ENCODE assay signal across 8 mouse cellular contexts in genomic region chr11:87736647-87737134, GRCm38 (mm10). TPM values are rescaled to one million over a fixed set of nuclear protein-coding genes. Genes with fewer than 3 reads are reported as not detected.
DNase-seq lines count a peak whose midpoint lies in the region; ATAC-seq and TF ChIP-seq lines count a peak whose summit lies in the region.

No protein-coding gene starts in this region.

- peak overlapping the region; percentile 43 for H3K9ac ChIP-seq in hindbrain, postnatal 0 days (replicated peaks; ENCODE audit: low read length)
- peak overlapping the region; percentile 72 for H3K9ac ChIP-seq in limb, embryonic 11.5 days (ENCODE audit: low read length)

- H3K4me1 ChIP-seq in hindbrain, postnatal 0 days (ENCODE audit: insufficient read depth, low read length): peaks cover 8% of the 10 kb centered on the region
- peaks cover 9% of the 10 kb centered on the region for H3K4me1 ChIP-seq in limb, embryonic 11.5 days (ENCODE audit: control insufficient read depth, insufficient read depth, low read length)

- H3K27ac ChIP-seq in gastrocnemius, adult 2 months: peak overlapping the region; percentile 95
- peak overlapping the region; percentile 79 for H3K27ac ChIP-seq in hindbrain, postnatal 0 days
- peak overlapping the region; percentile 59 for H3K27ac ChIP-seq in limb, embryonic 11.5 days (replicated peaks; ENCODE audit: low read depth, low read length)

- intact Hi-C loops in gastrocnemius, adult 2 months (cut with DNase I): loop anchor here (5.0 kb wide), 3 partner anchors 74 to 144 kb away; partner anchors contain the start of genes Mks1, Mtmr4 and Rnf43

- TF ChIP-seq CTCF in gastrocnemius, adult 2 months (IDR thresholded peaks at IDR 0.05): no peak
- TF ChIP-seq CTCF in hindbrain, postnatal 0 days (IDR thresholded peaks at IDR 0.05; ENCODE audit: low read depth): no peak

- H3K36me3 ChIP-seq in hindbrain, postnatal 0 days (ENCODE audit: insufficient read depth, low read length): peaks cover 4% of the 10 kb centered on the region
- H3K36me3 ChIP-seq in limb, embryonic 11.5 days (ENCODE audit: control insufficient read depth, insufficient read depth, low read length): 0 out of 2 replicates have a peak, but pooled peaks cover 3% of the 10 kb centered on the region

- peak; percentile 59 for DNase-seq in adipocyte (ENCODE audit: low spot score)
- peak; percentile 59 for DNase-seq in embryo, embryonic 10 days (ENCODE audit: low spot score)
- DNase-seq in gastrocnemius, adult 2 months: peak; percentile 53
- peak; percentile 60 for DNase-seq in hindbrain, postnatal 0 days (ENCODE audit: low spot score)
- peak; percentile 77 for DNase-seq in limb, embryonic 11.5 days (ENCODE audit: low spot score)
- DNase-seq in mesoderm, embryonic 11.5 days (ENCODE audit: low read depth, low spot score): peak; percentile 74
- peak; percentile 23 for DNase-seq in right cerebral cortex, postnatal 25 days

- peak overlapping the region; percentile 88 for H3K4me3 ChIP-seq in gastrocnemius, adult 2 months
- H3K4me3 ChIP-seq in hindbrain, postnatal 0 days (ENCODE audit: low read length): peak overlapping the region; percentile 82
- H3K4me3 ChIP-seq in limb, embryonic 11.5 days (ENCODE audit: low read depth, low read length): peak overlapping the region; percentile 92

- peak; percentile 38 for ATAC-seq in hindbrain, postnatal 0 days
- peak; percentile 36 for ATAC-seq in limb, embryonic 11.5 days (ENCODE audit: insufficient number of reproducible peaks, low FRiP score, low TSS enrichment, low read depth)
- ATAC-seq in activated CD4-positive, CD25-positive, alpha-beta regulatory T cell, adult 4 months: no peak

- no peaks in the 10 kb centered on the region for H3K27me3 ChIP-seq in hindbrain, postnatal 0 days (ENCODE audit: insufficient read depth, low read length)
- 0 out of 2 replicates have a peak, but pooled peaks cover 2% of the 10 kb centered on the region for H3K27me3 ChIP-seq in limb, embryonic 11.5 days (ENCODE audit: control insufficient read depth, insufficient read depth, low read length)

- 2% methylated on average over 31 of the region's 31 CpGs for WGBS in hindbrain, postnatal 0 days
- WGBS in limb, embryonic 11.5 days: 2% methylated on average over 31 of the region's 31 CpGs

- H3K4me2 ChIP-seq in hindbrain, postnatal 0 days (ENCODE audit: low read depth, low read length): peak overlapping the region; percentile 98
- H3K4me2 ChIP-seq in limb, embryonic 11.5 days (ENCODE audit: low read depth, severe bottlenecking): peak overlapping the region; percentile 86

- H3K9me3 ChIP-seq in hindbrain, postnatal 0 days (ENCODE audit: low read length): no peaks in the 10 kb centered on the region
- H3K9me3 ChIP-seq in limb, embryonic 11.5 days (ENCODE audit: control insufficient read depth, low read length): no peaks in the 10 kb centered on the region

RNA-seq across cellular contexts. Expression of gene Supt4a, which starts 0.7 kb away (rescaled TPM):
- total RNA-seq in gastrocnemius, adult 2 months (2021): 10 to 100 TPM; 36.8 TPM
- 60.7 and 63.5 TPM in 2 replicates for total RNA-seq in hindbrain, postnatal 0 days (2014; rRNA removed)
- polyA plus RNA-seq in hindbrain, postnatal 0 days (2015; fragmentation: Nextera tagmentation; extraction: Ambion mirVana): 125 and 135 TPM in 2 replicates
- 184 TPM in 2 replicates for polyA plus RNA-seq in limb, embryonic 11.5 days (2014; fragmentation: Nextera tagmentation; extraction: Ambion mirVana)
- polyA plus RNA-seq in activated CD4-positive, CD25-positive, alpha-beta regulatory T cell, adult 4 months (2017; shearing (Covaris generic)): 100 to 1,000 TPM; 373 to 410 TPM

RNA-seq across cellular contexts. Expression of gene Tspoap1, which starts 23.6 kb away (rescaled TPM):
- not detected for total RNA-seq in gastrocnemius, adult 2 months (2021)
- total RNA-seq in hindbrain, postnatal 0 days (2014; rRNA removed): 103 and 137 TPM in 2 replicates
- 33.2 and 35.6 TPM in 2 replicates for polyA plus RNA-seq in hindbrain, postnatal 0 days (2015; fragmentation: Nextera tagmentation; extraction: Ambion mirVana)
- polyA plus RNA-seq in limb, embryonic 11.5 days (2014; fragmentation: Nextera tagmentation; extraction: Ambion mirVana): 1.7 and 2.4 TPM in 2 replicates
- 1 to 10 TPM; 1.6 to 2.4 TPM for polyA plus RNA-seq in activated CD4-positive, CD25-positive, alpha-beta regulatory T cell, adult 4 months (2017; shearing (Covaris generic))

RNA-seq across cellular contexts. Expression of gene Mpo, which starts 56.7 kb away (rescaled TPM):
- total RNA-seq in gastrocnemius, adult 2 months (2021): not detected
- 0.37 TPM in 1 of 2 replicates, not detected in the other for total RNA-seq in hindbrain, postnatal 0 days (2014; rRNA removed)
- polyA plus RNA-seq in hindbrain, postnatal 0 days (2015; fragmentation: Nextera tagmentation; extraction: Ambion mirVana): 0.10 and 0.55 TPM in 2 replicates
- polyA plus RNA-seq in limb, embryonic 11.5 days (2014; fragmentation: Nextera tagmentation; extraction: Ambion mirVana): 3.7 and 5.7 TPM in 2 replicates
- polyA plus RNA-seq in activated CD4-positive, CD25-positive, alpha-beta regulatory T cell, adult 4 months (2017; shearing (Covaris generic)): not detected

Comparison
In these comparisons a context has a peak if more than half of its experiments do, and no peak if none do; other contexts are left out.
1. DNase-seq: peak in every context shown above with its lines; median percentile 77 in limb, embryonic 11.5 days; 74 in mesoderm, embryonic 11.5 days; 60 in hindbrain, postnatal 0 days; 59 in adipocyte; 59 in embryo, embryonic 10 days; 53 in gastrocnemius, adult 2 months; 23 in right cerebral cortex, postnatal 25 days.
2. RNA of gene Tspoap1, which starts 23.6 kb away (polyA plus RNA-seq): 33.2 to 35.6 TPM in hindbrain, postnatal 0 days; 1.6 to 2.4 TPM in activated CD4-positive, CD25-positive, alpha-beta regulatory T cell, adult 4 months and 1.7 to 2.4 TPM in limb, embryonic 11.5 days; every median in the first group is over 10 times any median in the second.
3. Peak in every context shown above with its lines, with median percentiles within 50 percentile points of each other: H3K27ac ChIP-seq and H3K4me3 ChIP-seq.